Mouse (Mus musculus) olfactory bulb, adult 2 months (tissue): ENCODE results near the gene Inca1. TPM values are rescaled to one million over a fixed set of nuclear protein-coding genes. Genes with fewer than 3 reads are reported as not detected.
A peak's percentile ranks its signal among the peaks of the same experiment; 100 is the strongest.

Source experiments
- H3K27ac ChIP-seq: fragments of 200-500 bp; 2 replicates; pipeline ENCODE4 v1.5.1; 2012; ENCODE audit warnings: low read depth, low read length; ENCODE audit not compliant: insufficient read depth
- H3K4me1 ChIP-seq: fragments of 200-500 bp; 2 replicates; pipeline ENCODE4 v1.6.1; 2012; ENCODE audit warnings: low read length; ENCODE audit not compliant: control insufficient read depth, insufficient read depth
- H3K4me3 ChIP-seq: fragments of 200-500 bp; 2 replicates; pipeline ENCODE4 v1.5.1; 2012; ENCODE audit warnings: mild to moderate bottlenecking, low read depth, low read length, moderate library complexity; ENCODE audit not compliant: insufficient read depth
- CTCF ChIP-seq: fragments of 200-500 bp; IDR thresholded peaks from 2 replicates; pipeline ENCODE4 v1.5.1; 2012; ENCODE audit warnings: low read depth, mild to moderate bottlenecking, low read length, moderate library complexity; ENCODE audit not compliant: insufficient read depth
- POLR2A ChIP-seq: fragments of 200-500 bp; IDR thresholded peaks from 2 replicates; pipeline ENCODE4 v1.6.1; 2012; ENCODE audit warnings: mild to moderate bottlenecking, low read depth, low read length, moderate library complexity; ENCODE audit not compliant: insufficient read depth
- WGBS: fragments of 180-500 bp; shearing (Covaris S2); methylation state at CpG from one replicate; pipeline ENCODE4 v1.1.7; 2018; 5-methylcytosine and 5-hydroxymethylcytosine counted together
- polyA plus RNA-seq: library from polyadenylated mRNA; stranded (reverse); fragments of >200 nt; gene quantifications from 2 replicates; pipeline ENCODE4 v1.2.4, GENCODE M21; 2012; ENCODE audit warnings: low replicate concordance; ENCODE audit not compliant: missing spikeins, insufficient read depth, insufficient read length

Gene Inca1
- polyA plus RNA-seq, 1 experiment: not detected

GRCm38 (mm10) chr11:70657991-70658390, 42.0 kb downstream of the Inca1 start:
- 70% methylated on average over 9 of the region's 9 CpGs for WGBS

GRCm38 (mm10) chr11:70657573-70657972, 42.4 kb downstream of the Inca1 start:
- TF ChIP-seq CTCF: no peak
- TF ChIP-seq POLR2A: no peak
- WGBS: 57% methylated on average over 6 of the region's 6 CpGs
- Histone ChIP-seq H3K4me1 (peaks cover 15% of the 10 kb centered on the region), H3K4me3 (no peak overlapping the region), H3K27ac (no peak overlapping the region)

More at GRCm38 (mm10) chr11:70657991-70658390, 42.0 kb downstream of the Inca1 start:
- Histone ChIP-seq H3K4me1 (peaks cover 13% of the 10 kb centered on the region), H3K27ac (no peak overlapping the region), H3K4me3 (no peak overlapping the region)
- TF ChIP-seq CTCF (no peak), POLR2A (no peak)

DNA sequence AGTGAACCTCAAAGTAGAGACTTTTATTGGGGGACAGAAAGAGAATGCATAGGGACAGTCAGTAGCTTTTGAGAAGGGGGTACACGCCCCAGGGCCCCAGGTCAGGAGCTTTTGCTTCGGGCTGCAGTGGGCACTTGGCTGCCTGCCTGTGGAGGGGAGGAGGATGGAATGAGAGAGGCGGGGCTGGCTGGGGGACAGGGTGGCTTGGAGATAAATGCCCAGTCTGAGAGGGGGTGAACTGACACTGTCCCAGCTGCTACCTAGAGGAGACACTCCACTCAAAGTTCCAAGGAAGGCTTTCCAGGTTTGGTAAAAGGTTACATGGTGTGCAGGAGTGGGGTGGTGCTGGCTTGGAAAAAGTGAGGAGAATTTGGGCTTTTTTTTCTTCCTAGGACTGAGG, 43.0 kb downstream of the Inca1 start, which contains the start of gene Eno3:
Eno3 (plus strand) TSS at position 239 of the 400 bp plus-strand sequence.
- 51% methylated on average over 3 of the region's 3 CpGs for WGBS
- no peak for TF ChIP-seq POLR2A
- no peak for TF ChIP-seq CTCF
- H3K27ac ChIP-seq: no peak within 1 kb of the TSS
- peaks cover 17% of the 10 kb centered on the region for H3K4me1 ChIP-seq
- H3K4me3 ChIP-seq: peak within 1 kb of the TSS; percentile 78

DNA sequence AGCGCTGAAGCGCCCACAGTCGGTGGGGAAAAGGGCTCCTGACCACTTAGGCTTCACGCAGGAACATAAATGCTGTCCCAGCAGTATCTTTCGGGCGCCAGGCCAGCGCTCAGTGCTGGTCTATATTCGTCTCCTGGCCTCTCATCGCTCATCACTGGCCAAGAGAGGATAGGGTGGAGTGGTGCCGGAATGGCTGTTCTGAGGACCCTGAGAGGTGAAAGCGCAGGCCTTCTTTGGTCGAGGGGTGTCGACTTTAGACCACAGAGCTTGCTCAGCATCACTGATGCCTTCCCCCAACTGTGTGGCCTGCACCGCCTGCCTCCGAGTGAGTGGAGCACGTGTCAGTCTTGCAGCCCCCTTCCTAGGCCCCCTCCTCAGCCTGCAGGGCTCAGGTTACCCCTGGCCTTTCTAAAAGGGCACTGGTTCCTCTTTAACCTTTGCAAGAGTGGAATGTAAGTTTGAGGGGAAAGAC, 43.5 kb downstream of the Inca1 start:
- 48% methylated on average over 16 of the region's 16 CpGs for WGBS
- Histone ChIP-seq H3K27ac (no peak overlapping the region), H3K4me1 (peaks cover 19% of the 10 kb centered on the region), H3K4me3 (0 out of 2 replicates have a peak overlapping the region, but pooled peaks have one; percentile 78)
- TF ChIP-seq CTCF (no peak), POLR2A (no peak)

- Histone ChIP-seq H3K27ac (peak overlapping the region; percentile 6; the same call in 1 of the 2 replicates), H3K4me1 (peaks cover 19% of the 10 kb centered on the region), H3K4me3 (peak overlapping the region; percentile 78)
- 3% methylated on average over 61 of the region's 61 CpGs for WGBS
- TF ChIP-seq POLR2A (0 out of 2 replicates have a peak, but pooled peaks have one; percentile 21), CTCF (no peak)
Measured at GRCm38 (mm10) chr11:70655571-70656455, 44.1 kb downstream of the Inca1 start.

DNA sequence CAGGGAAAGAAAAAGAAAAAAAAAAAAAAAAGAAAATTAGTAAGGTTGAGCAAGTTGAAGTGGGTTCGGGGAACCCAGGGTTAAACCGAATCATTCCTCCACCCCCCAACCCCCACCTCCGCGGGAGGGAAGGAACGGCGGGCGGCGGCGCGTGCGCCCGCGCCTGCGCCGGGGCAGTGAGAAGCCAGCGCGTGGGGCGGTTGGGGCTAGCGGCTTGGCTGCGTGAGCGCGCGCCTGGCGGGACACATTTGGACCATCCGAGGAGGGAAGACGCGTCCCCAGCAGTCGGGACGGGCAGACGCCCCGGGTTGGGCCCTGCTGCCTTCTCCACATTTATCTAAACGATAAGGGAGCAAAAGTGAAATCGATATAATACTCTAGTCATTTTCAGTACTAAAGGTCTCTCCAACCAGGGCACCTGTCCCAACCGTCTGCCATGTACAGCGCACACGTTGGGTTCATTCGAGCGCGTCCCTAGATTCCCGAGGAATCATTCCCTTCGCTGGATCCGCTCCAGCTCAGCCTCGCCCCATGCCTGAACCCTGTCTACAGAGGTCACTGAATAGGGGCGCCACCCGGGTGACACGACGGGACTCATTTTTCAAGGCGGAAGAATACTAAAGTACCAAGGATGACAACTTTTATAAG, 44.9 kb downstream of the Inca1 start:
- Histone ChIP-seq H3K4me3 (peak overlapping the region; percentile 78), H3K27ac (peak overlapping the region; percentile 78), H3K4me1 (peaks cover 19% of the 10 kb centered on the region)
- no peak for TF ChIP-seq CTCF
- peak; percentile 65; the same call in 1 of the 2 replicates for TF ChIP-seq POLR2A
- WGBS: under 1% methylated on average over 48 of the region's 48 CpGs

DNA sequence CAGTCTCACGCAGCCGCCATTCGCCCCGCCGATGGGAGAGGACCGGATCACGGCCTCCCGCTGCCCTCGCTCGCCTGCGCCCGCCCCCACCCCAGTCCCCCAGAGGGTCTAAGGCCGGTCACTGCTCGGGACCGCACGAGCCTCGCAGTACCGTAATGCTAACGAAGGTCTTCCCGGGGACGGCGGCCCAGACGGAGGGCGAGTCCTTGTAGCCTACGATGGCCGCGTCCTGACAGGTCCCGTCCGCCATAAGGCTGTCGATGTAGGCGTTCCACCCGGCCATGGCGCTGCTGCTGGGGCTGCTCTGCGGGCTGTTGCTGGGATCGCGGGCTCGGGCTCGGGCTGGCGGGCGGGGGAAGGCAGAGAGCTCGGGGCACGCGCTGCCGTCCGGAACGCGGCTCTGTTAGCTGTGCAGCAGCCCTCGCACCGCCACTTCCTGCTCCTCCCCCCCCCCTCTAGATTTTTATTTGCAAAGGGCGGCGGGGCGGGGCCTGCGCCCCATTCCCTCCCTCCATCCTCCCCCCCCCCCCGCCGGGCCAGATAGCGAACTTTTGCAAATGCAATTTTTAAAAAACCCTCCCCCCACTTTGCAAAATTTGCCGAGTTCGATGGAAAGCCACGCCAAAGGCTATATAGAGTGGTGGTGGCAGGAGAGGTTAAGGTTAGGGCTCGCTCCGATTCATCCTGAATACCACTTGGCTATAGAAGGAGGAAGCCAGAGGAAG, 45.6 kb downstream of the Inca1 start, which contains the start of gene Pfn1:
Pfn1 (minus strand) TSS at position 447 of the 725 bp plus-strand sequence.
- under 1% methylated on average over 61 of the region's 61 CpGs for WGBS
- peak; percentile 75 for TF ChIP-seq POLR2A
- TF ChIP-seq CTCF: no peak
- Histone ChIP-seq H3K4me1 (peaks cover 20% of the 10 kb centered on the region), H3K27ac (peak within 1 kb of the TSS; percentile 80), H3K4me3 (peak within 1 kb of the TSS; percentile 78)

GRCm38 (mm10) chr11:70653345-70654197, 46.4 kb downstream of the Inca1 start:
- under 1% methylated on average over 63 of the region's 63 CpGs for WGBS
- H3K4me3 ChIP-seq: peak overlapping the region; percentile 78
- H3K4me1 ChIP-seq: peaks cover 24% of the 10 kb centered on the region
- TF ChIP-seq CTCF: no peak
- no peak for TF ChIP-seq POLR2A
- peak overlapping the region; percentile 80 for H3K27ac ChIP-seq
